Mouse (Mus musculus): ENCODE measurements around the gene Trpv2.

GRCm38 (mm10) chr11:62575659-62576438 is 1.6 kb downstream of the Trpv2 start:
- no peak for TF ChIP-seq ZC3H11A (IDR thresholded peaks at IDR 0.05; ENCODE audit: low read depth, low read length)
- no peak for TF ChIP-seq GATA1 (IDR thresholded peaks at IDR 0.05; ENCODE audit: low read depth, low read length)
- TF ChIP-seq MAX (IDR thresholded peaks at IDR 0.05; ENCODE audit: low read length): no peak; the same call in 1 of the 2 replicates
- no peak; a peak in 1 of 4 replicates for TF ChIP-seq EP300 (IDR thresholded peaks at IDR 0.05; ENCODE audit: low read depth in 1 of 2, low read length in 2 of 2)
- no peak for TF ChIP-seq CTCF (IDR thresholded peaks at IDR 0.05 in 2 of 3, conservative IDR thresholded peaks at IDR 0.05 in 1 of 3; ENCODE audit: control insufficient read depth in 1 of 3, insufficient read depth in 1 of 3, low read depth in 2 of 3, low read length in 3 of 3, poor library complexity in 1 of 3, severe bottlenecking in 1 of 3)
- no peak for TF ChIP-seq RAD21 (IDR thresholded peaks at IDR 0.05; ENCODE audit: low read depth, low read length)
- peak; percentile 30 to 32; a peak in 1 of 4 replicates for TF ChIP-seq POLR2A (IDR thresholded peaks at IDR 0.05; ENCODE audit: control insufficient read depth in 1 of 2, insufficient read depth in 1 of 2, low read depth in 1 of 2, low read length in 2 of 2, poor library complexity in 1 of 2)
- TF ChIP-seq MAZ (IDR thresholded peaks at IDR 0.05; ENCODE audit: low read depth, low read length): no peak
- TF ChIP-seq SMC3 (IDR thresholded peaks at IDR 0.05; ENCODE audit: low read depth, low read length): no peak
- no peak for TF ChIP-seq E2F4 (IDR thresholded peaks at IDR 0.05; ENCODE audit: borderline replicate concordance, low read depth, low read length)

Data from MEL (cell line).